Mouse (Mus musculus): ENCODE results near the gene Podxl2.

- TF ChIP-seq CTCF (IDR thresholded peaks at IDR 0.05; ENCODE audit: insufficient read depth, low read length) (no peak), POLR2A (IDR thresholded peaks at IDR 0.05; ENCODE audit: borderline replicate concordance, extremely low read depth, low read depth, low read length) (no peak)
These were observed 54.0 kb downstream of the Podxl2 start for GRCm38 (mm10) chr6:88820853-88821252.

Measured in lung, adult 2 months (tissue).